Mouse (Mus musculus) liver, embryonic 15.5 days (tissue): ENCODE measurements around the gene Fbxo10. TPM values are rescaled to one million over a fixed set of nuclear protein-coding genes. Genes with fewer than 3 reads are reported as not detected.
"Not testable (repeated sequence)": the region's sequence is repeated elsewhere in the genome, so short reads cannot be mapped to it uniquely, and the experiment has no call there.

Source experiments
- ATAC-seq: fragments of 200-750 bp; cut with Nextera tagmentation; 2 replicates; pipeline ENCODE4 v1.8.0; 2017; ENCODE audit warnings: moderate number of reproducible peaks, mild to moderate bottlenecking, moderate library complexity; ENCODE audit not compliant: insufficient read depth
- H3K27ac ChIP-seq: fragments of 300-500 bp; sonication (generic); replicated peaks from 2 replicates; pipeline ENCODE4 v1.5.1; 2015; ENCODE audit warnings: mild to moderate bottlenecking, inconsistent platforms
- H3K27me3 ChIP-seq: fragments of 300-500 bp; sonication (generic); 2 replicates; pipeline ENCODE4 v1.6.1; 2015; ENCODE audit warnings: mild to moderate bottlenecking, inconsistent platforms
- H3K36me3 ChIP-seq: fragments of 300-500 bp; sonication (generic); replicated peaks from 2 replicates; pipeline ENCODE4 v1.6.1; 2015; ENCODE audit warnings: moderate library complexity, mild to moderate bottlenecking, inconsistent platforms
- H3K4me1 ChIP-seq: fragments of 300-500 bp; sonication (generic); replicated peaks from 2 replicates; pipeline ENCODE4 v1.6.1; 2015; ENCODE audit warnings: inconsistent platforms
- H3K4me2 ChIP-seq: fragments of 300-500 bp; sonication (generic); 2 replicates; pipeline ENCODE4 v1.6.1; 2015; ENCODE audit warnings: moderate library complexity, mild to moderate bottlenecking, inconsistent platforms
- H3K4me3 ChIP-seq: fragments of 300-500 bp; sonication (generic); replicated peaks from 2 replicates; pipeline ENCODE4 v1.5.1; 2015; ENCODE audit warnings: mild to moderate bottlenecking, inconsistent platforms
- H3K9ac ChIP-seq: fragments of 300-500 bp; sonication (generic); 2 replicates; pipeline ENCODE4 v1.6.1; 2015; ENCODE audit warnings: moderate library complexity, mild to moderate bottlenecking, inconsistent platforms
- H3K9me3 ChIP-seq: fragments of 300-500 bp; sonication (generic); replicated peaks from 2 replicates; pipeline ENCODE4 v1.6.1; 2016; ENCODE audit warnings: inconsistent platforms
- WGBS: fragments of 180-500 bp; shearing (Covaris S2); methylation state at CpG from one replicate; pipeline ENCODE4 v1.1.7; 2015; ENCODE audit warnings: mixed read lengths; ENCODE audit not compliant: insufficient replicate concordance; 5-methylcytosine and 5-hydroxymethylcytosine counted together
- polyA plus RNA-seq: library from polyadenylated mRNA; unstranded; fragments of >200 nt; fragmentation: Nextera tagmentation; extraction: Ambion mirVana; gene quantifications from 2 replicates; pipeline ENCODE4 v1.2.1, GENCODE M21; 2015

Gene Fbxo10
- polyA plus RNA-seq, 1 experiment from 2014 or later = 4.0 TPM

DNA sequence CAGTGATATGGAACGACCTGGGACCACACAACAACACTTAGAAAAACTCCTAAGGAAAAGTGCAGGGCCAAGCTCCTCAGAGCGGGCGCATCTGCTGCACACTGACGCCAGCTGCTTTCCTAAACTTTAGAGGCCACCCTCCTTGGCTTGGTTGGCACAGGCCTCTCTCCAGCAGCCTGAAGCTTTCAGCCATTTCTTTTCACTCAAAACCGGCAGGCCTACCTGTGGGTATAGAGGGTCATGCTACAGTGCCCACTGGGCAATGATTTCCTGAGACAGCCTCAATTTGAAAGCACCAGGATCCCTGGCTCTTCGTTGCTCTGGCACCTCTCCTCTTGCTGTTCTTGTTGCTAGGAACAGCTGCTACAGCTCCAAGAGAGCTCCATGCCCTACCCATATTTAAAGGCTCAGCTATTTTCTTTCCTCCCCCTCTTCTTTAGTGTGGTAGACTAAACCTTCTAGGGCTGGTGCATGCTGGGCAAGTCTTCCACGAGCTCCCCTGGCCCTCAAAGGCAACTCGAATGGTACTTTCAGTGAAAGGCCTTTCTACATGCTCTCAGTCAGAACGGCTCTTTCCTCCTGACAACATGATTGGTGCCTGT lies 37.0 kb downstream of the Fbxo10 start:
- 70% methylated on average over 9 of the region's 9 CpGs for WGBS

DNA sequence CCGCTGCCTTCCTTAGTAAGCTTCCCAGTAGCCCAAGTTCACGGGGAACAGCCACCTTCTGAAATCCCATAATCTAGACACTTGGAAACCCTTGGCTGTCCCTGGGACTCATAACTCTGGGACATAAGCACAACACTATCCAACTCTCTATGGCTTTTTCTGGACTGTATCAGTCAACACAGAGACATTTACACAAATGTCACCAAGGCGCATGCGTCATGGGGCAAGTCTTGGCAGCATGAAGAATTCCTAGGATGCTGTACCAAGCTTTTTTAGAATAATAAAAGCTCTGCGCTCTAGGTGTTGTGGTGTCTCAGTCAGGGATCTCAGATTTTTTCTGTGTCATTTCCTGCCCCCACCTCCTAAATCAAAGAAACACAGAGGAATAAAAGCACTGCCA lies 37.7 kb downstream of the Fbxo10 start:
- no peak for ATAC-seq
- H3K4me3 ChIP-seq = no peak overlapping the region
- no peak overlapping the region for H3K9ac ChIP-seq
- H3K4me2 ChIP-seq = no peak overlapping the region
- H3K4me1 ChIP-seq = no peaks in the 10 kb centered on the region
- H3K36me3 ChIP-seq = 0 out of 2 replicates have a peak, but pooled peaks cover 7% of the 10 kb centered on the region
- no peaks in the 10 kb centered on the region for H3K9me3 ChIP-seq
- no peak overlapping the region for H3K27ac ChIP-seq
- 84% methylated on average over 5 of the region's 5 CpGs for WGBS
- H3K27me3 ChIP-seq = no peaks in the 10 kb centered on the region

More for the DNA sequence above, 37.0 kb downstream of the Fbxo10 start:
- ATAC-seq = no peak
- Histone ChIP-seq H3K4me3 (no peak overlapping the region), H3K9ac (no peak overlapping the region), H3K27ac (no peak overlapping the region), H3K36me3 (0 out of 2 replicates have a peak, but pooled peaks cover 7% of the 10 kb centered on the region), H3K27me3 (no peaks in the 10 kb centered on the region), H3K9me3 (no peaks in the 10 kb centered on the region), H3K4me1 (no peaks in the 10 kb centered on the region), H3K4me2 (no peak overlapping the region)

DNA sequence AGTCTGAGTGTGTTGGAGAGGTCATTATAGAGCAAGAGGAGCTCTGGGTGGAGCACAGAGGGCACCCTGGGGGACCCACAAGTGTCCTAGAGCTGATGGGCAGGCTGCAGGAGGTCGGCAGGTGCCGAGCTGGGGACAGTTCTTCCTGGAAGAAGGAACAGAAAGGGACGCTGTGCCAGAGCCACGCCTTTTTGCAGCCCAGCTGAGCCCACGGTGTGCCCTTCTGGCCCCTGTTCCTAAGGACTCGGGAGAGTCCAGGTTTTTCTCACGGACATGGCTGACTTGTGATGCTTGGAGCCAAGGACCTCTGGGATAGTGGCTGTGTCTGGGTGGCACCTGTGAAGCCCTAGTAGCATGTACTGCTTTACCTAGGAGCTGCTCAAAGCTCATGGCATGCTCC lies 43.6 kb downstream of the Fbxo10 start:
- no peak overlapping the region for H3K4me2 ChIP-seq
- no peaks in the 10 kb centered on the region for H3K9me3 ChIP-seq
- no peak overlapping the region for H3K9ac ChIP-seq
- 65% methylated on average over 7 of the region's 7 CpGs for WGBS
- peaks cover 5% of the 10 kb centered on the region; the same call in 1 of the 2 replicates for H3K36me3 ChIP-seq
- no peaks in the 10 kb centered on the region for H3K4me1 ChIP-seq
- H3K4me3 ChIP-seq = no peak overlapping the region
- H3K27me3 ChIP-seq = no peaks in the 10 kb centered on the region
- ATAC-seq = no peak
- H3K27ac ChIP-seq = no peak overlapping the region

DNA sequence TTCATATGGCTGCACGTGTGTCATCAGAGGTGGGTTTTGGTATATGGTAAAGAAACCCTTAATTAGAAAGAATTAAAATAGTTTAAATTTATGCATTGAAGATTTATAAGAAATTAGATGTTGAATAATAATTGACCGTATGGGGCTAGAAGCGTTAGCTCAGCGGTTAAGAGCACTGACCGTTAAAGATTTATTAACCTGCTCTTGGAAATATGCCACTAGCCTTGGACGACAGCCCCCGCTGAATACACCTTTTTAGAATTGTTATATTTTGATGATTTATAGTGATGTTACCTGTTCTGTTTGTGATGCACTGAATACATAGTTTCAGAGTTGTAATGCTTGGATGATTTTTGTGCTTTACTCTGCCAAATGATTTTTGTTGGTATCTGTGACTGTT lies 44.9 kb downstream of the Fbxo10 start:
- H3K36me3 ChIP-seq, H3K27ac ChIP-seq, H3K9me3 ChIP-seq, H3K4me2 ChIP-seq, ATAC-seq, H3K9ac ChIP-seq, H3K4me3 ChIP-seq, H3K27me3 ChIP-seq: not testable (repeated sequence)
- WGBS = 82% methylated on average over 7 of the region's 7 CpGs
- peaks cover 10% of the 10 kb centered on the region; the same call in 1 of the 2 replicates for H3K4me1 ChIP-seq

DNA sequence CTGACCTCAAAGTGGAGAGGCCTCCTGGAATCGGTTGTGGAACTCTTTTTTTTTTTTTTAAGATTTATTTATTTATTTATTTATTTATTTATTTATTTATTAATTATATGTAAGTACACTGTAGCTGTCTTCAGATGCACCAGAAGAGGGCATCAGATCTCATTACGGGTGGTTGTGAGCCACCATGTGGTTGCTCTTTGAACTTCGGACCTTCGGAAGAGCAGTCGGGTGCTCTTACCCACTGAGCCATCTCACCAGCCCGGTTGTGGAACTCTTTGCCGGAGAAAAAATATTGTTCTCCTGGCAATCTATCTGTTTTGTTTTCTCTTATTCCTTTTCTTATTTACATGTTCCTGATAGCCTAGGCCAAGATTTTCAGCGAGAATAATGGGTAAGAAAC lies 45.5 kb downstream of the Fbxo10 start:
- not testable (repeated sequence) for H3K27ac ChIP-seq, H3K9me3 ChIP-seq, ATAC-seq, H3K9ac ChIP-seq, H3K4me2 ChIP-seq, H3K27me3 ChIP-seq, H3K4me3 ChIP-seq, H3K36me3 ChIP-seq
- WGBS = 46% methylated on average over 8 of the region's 8 CpGs
- peaks cover 11% of the 10 kb centered on the region; the same call in 1 of the 2 replicates for H3K4me1 ChIP-seq

DNA sequence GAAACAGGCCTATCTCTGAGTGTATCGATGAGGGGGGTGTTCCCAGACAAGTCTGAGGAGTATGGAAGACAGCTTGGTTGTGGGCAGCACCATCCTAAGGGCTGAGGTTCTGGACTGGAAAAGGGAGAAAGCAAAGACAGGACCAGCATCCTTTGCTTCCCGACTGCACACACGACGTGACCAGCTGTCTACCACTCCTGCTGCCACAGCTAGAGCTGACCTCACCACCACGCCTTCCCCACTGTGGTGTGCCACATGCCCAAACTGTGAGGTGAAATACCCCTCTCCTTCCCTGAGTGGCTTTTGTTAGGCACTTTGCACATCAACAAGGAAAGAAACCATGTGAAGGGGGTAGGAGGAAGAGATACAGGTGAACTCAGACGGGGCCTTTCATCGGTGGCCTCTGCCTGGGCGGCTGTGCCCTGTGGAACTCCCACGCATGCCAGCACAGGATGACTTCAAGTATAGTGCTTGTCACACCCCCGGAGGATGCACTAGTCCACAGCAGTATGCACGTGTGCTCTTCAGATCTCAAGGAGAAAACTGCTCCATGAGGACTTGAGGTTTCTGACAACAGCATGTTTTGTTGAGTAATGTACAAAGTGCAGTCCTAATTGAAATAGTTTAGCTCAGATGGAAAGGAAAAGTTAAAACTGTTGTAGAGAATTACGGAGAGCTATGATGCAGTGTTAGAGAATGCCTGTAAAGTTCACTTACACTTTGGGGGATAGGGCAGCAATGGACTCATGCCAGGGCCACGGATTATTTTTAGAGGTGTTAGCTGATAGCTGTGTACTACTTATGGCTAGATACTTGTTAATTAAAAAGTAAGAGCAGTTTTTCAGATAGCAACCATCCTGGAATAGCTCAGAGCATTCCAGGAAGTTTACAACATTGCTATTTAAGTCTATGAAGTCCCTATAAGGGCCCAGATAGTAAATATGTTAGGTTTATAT lies 46.7 kb downstream of the Fbxo10 start:
- Histone ChIP-seq H3K4me3 (no peak overlapping the region), H3K36me3 (peaks cover 5% of the 10 kb centered on the region; the same call in 1 of the 2 replicates), H3K4me1 (peaks cover 11% of the 10 kb centered on the region; the same call in 1 of the 2 replicates), H3K27me3 (no peaks in the 10 kb centered on the region), H3K9me3 (no peaks in the 10 kb centered on the region), H3K27ac (no peak overlapping the region), H3K4me2 (no peak overlapping the region), H3K9ac (no peak overlapping the region)
- no peak for ATAC-seq
- WGBS = 76% methylated on average over 13 of the region's 13 CpGs

DNA sequence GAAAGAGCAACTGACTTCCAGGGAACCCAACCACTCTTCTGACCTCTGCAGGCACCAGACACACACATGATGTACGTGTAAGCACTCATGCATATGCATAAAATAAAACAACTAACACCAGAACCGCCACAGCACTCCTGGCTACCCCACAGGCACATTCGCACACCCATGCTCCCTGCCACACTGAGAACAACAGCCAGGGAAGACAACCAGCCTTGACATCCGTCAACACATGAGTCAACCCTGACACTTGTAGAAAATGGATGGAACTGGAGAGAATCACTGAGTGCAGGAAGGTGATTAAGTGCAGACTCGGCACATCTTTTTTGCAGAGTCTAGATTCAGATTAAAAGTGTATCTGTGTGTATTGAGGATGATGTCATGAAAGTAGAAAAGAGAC lies 47.8 kb downstream of the Fbxo10 start:
- H3K36me3 ChIP-seq = peaks cover 14% of the 10 kb centered on the region; the same call in 1 of the 2 replicates
- H3K27ac ChIP-seq = no peak overlapping the region
- no peak overlapping the region for H3K4me3 ChIP-seq
- no peaks in the 10 kb centered on the region for H3K27me3 ChIP-seq
- no peak overlapping the region for H3K4me2 ChIP-seq
- H3K9ac ChIP-seq = no peak overlapping the region
- H3K4me1 ChIP-seq = peaks cover 11% of the 10 kb centered on the region; the same call in 1 of the 2 replicates
- no peaks in the 10 kb centered on the region for H3K9me3 ChIP-seq
- no peak for ATAC-seq
- 61% methylated on average over 5 of the region's 5 CpGs for WGBS

DNA sequence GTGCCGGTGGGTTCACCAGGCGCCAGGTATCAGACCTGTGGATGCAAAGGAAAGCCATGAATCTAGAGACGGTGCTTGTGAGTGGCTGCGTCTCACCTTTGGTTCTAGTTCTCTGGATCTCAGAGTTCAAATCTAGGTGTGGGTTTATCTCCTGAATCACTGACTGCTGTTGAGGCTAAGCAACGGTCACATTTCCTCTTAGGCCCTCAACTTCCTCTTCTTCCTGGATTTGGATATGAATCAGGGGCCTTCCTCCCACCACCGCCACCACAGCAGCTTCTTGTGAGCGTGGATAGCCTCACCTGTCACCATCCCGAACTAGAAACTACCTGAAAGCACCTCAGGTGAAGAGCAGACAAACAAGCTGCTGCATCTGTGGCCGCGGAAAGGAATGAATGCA lies 48.4 kb downstream of the Fbxo10 start:
- ATAC-seq = no peak
- H3K36me3 ChIP-seq = peaks cover 14% of the 10 kb centered on the region; the same call in 1 of the 2 replicates
- WGBS = 51% methylated on average over 10 of the region's 10 CpGs

DNA sequence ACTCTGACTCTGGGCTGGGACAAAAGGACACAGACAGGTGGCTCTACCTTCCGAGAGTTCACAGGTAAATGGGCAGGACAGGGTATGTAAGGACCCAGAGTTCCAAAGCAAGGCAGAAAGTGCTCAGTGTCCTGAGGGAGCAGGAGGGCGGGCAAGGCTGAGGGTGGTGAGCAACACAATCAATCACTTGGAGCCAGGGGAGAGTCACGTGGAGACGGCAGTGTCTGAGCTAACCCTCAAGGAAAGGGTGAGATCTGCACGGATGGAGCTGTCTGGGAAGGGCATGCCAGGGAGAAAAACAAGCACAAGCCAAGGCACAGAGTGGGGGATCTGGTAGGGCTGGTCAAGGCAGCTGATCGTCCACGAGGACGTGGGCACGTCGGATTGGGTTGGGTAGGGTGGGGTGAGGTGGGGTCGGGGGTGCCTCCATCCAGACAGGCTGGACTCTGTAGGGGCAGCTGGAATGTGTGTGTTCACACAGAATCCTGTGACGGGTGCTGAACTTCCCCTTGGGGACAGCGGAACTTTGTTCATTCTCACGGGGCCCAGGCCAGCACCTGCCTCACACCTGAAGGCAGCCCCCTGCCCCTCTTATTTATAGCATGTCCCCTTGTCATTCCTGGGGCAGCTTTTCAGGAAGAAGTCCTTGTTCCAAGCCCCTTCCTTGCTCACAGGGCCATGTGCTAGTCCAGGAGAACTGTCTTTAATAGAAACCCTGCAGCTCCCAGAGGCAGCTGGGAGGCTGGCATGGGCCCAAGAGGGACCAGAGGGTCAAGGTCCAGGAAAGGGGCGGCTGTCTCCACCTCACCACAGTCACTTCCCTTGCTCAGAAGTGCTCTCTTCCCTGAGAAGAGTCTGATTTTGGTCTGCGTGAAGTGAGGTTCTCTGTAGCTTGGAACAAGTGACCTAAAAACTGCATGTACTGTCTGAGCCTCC lies 49.4 kb downstream of the Fbxo10 start:
- ATAC-seq = no peak
- H3K36me3 ChIP-seq = peaks cover 24% of the 10 kb centered on the region
- no peak overlapping the region for H3K4me3 ChIP-seq

More for the DNA sequence above, 48.4 kb downstream of the Fbxo10 start:
- no peak overlapping the region for H3K9ac ChIP-seq
- no peaks in the 10 kb centered on the region for H3K27me3 ChIP-seq
- H3K27ac ChIP-seq = no peak overlapping the region
- H3K4me1 ChIP-seq = peaks cover 11% of the 10 kb centered on the region; the same call in 1 of the 2 replicates
- no peaks in the 10 kb centered on the region for H3K9me3 ChIP-seq
- no peak overlapping the region for H3K4me3 ChIP-seq
- no peak overlapping the region for H3K4me2 ChIP-seq

DNA sequence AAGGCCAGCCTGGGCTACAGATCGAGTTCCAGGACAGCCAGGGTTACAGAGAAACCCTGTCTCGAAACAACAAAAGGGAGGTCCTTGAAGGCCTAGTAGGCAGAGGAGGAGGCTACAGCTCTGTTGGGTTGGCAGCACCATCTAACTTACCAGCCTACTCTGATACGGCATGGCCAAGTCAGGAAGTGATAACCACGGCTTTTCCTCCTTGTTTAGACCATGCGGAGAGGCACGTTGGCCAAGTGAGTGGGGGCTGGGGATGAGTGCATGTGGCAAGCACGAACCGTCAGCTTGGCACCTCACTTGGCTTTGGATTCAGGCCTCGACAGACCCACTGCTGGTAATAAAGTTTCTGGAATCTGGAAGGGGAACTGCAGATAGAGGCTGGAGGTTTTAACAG lies 51.8 kb downstream of the Fbxo10 start:
- Histone ChIP-seq H3K27me3 (no peaks in the 10 kb centered on the region), H3K9me3 (no peaks in the 10 kb centered on the region), H3K36me3 (peaks cover 26% of the 10 kb centered on the region), H3K9ac (no peak overlapping the region), H3K27ac (no peak overlapping the region), H3K4me3 (no peak overlapping the region), H3K4me1 (peaks cover 11% of the 10 kb centered on the region; the same call in 1 of the 2 replicates), H3K4me2 (no peak overlapping the region)
- WGBS = 37% methylated on average over 9 of the region's 9 CpGs
- ATAC-seq = no peak

More for the DNA sequence above, 49.4 kb downstream of the Fbxo10 start:
- H3K27me3 ChIP-seq = no peaks in the 10 kb centered on the region
- H3K4me2 ChIP-seq = no peak overlapping the region
- 60% methylated on average over 16 of the region's 16 CpGs for WGBS
- no peak overlapping the region for H3K9ac ChIP-seq
- H3K27ac ChIP-seq = no peak overlapping the region
- H3K4me1 ChIP-seq = peaks cover 11% of the 10 kb centered on the region; the same call in 1 of the 2 replicates
- H3K9me3 ChIP-seq = no peaks in the 10 kb centered on the region
